Mouse (Mus musculus): ENCODE data around the gene Ripor1. TPM values are rescaled to one million over a fixed set of nuclear protein-coding genes. Genes with fewer than 3 reads are reported as not detected.
"Not testable (repeated sequence)": the region's sequence is repeated elsewhere in the genome, so short reads cannot be mapped to it uniquely, and the experiment has no call there.

The Ripor1 gene
- total RNA-seq, 2 experiments from 2014 or later: 53.0 to 53.8 TPM

GRCm38 (mm10) chr8:105602540-105602939 is 2.5 kb upstream of the Ripor1 start:
- intact Hi-C loops (cut with DNase I): not testable (repeated sequence)

GRCm38 (mm10) chr8:105605491-105606188 is 585 bp downstream of the Ripor1 start:
- intact Hi-C loops (cut with DNase I): no loop called here
- peak in 1 of 2 experiments; percentile 49 for DNase-seq

More at GRCm38 (mm10) chr8:105602540-105602939, 2.5 kb upstream of the Ripor1 start:
- DNase-seq: not testable (repeated sequence)

GRCm38 (mm10) chr8:105606189-105607023 is 1.4 kb downstream of the Ripor1 start:
- DNase-seq: peak; percentile 84 to 92
- intact Hi-C loops (cut with DNase I): no loop called here

GRCm38 (mm10) chr8:105607062-105607461 is 2.0 kb downstream of the Ripor1 start:
- intact Hi-C loops (cut with DNase I): no loop called here
- no peak for DNase-seq

- intact Hi-C loops (cut with DNase I): no loop called here
These were observed 2.6 kb downstream of the Ripor1 start for GRCm38 (mm10) chr8:105607684-105608083.

GRCm38 (mm10) chr8:105609355-105609754 is 4.3 kb downstream of the Ripor1 start:
- intact Hi-C loops (cut with DNase I): no loop called here
- DNase-seq: no peak

More at GRCm38 (mm10) chr8:105607684-105608083, 2.6 kb downstream of the Ripor1 start:
- DNase-seq: peak in 1 of 2 experiments; percentile 53

- no peak for DNase-seq
- intact Hi-C loops (cut with DNase I): no loop called here
These were observed 4.7 kb downstream of the Ripor1 start for GRCm38 (mm10) chr8:105609771-105610170.

- intact Hi-C loops (cut with DNase I): no loop called here
- DNase-seq: no peak
These were observed 6.8 kb downstream of the Ripor1 start for GRCm38 (mm10) chr8:105611836-105612235.

- intact Hi-C loops (cut with DNase I): no loop called here
These were observed 8.0 kb downstream of the Ripor1 start for GRCm38 (mm10) chr8:105613037-105613436.

GRCm38 (mm10) chr8:105613830-105614511 is 8.9 kb downstream of the Ripor1 start:
- peak; percentile 80 to 83 for DNase-seq
- intact Hi-C loops (cut with DNase I): no loop called here

More at GRCm38 (mm10) chr8:105613037-105613436, 8.0 kb downstream of the Ripor1 start:
- peak; percentile 74 to 77 for DNase-seq

- DNase-seq: no peak
- intact Hi-C loops (cut with DNase I): loop anchor here (2.0 kb wide), 1 partner anchor 19 kb away; no protein-coding TSS in a partner anchor
These were observed 10.9 kb downstream of the Ripor1 start for GRCm38 (mm10) chr8:105615942-105616341.

GRCm38 (mm10) chr8:105617451-105618278 is 12.6 kb downstream of the Ripor1 start:
- no peak for DNase-seq
- intact Hi-C loops (cut with DNase I): loop anchor here (2.0 kb wide), 1 partner anchor 17 kb away; no protein-coding TSS in a partner anchor

- DNase-seq: no peak
- intact Hi-C loops (cut with DNase I): no loop called here
These were observed 13.2 kb downstream of the Ripor1 start for GRCm38 (mm10) chr8:105618279-105618634.

GRCm38 (mm10) chr8:105618892-105619591 is 14.0 kb downstream of the Ripor1 start:
- intact Hi-C loops (cut with DNase I): no loop called here
- DNase-seq: no peak

- intact Hi-C loops (cut with DNase I): no loop called here
- no peak for DNase-seq
These were observed 15.2 kb downstream of the Ripor1 start for GRCm38 (mm10) chr8:105620211-105620610.

- intact Hi-C loops (cut with DNase I): no loop called here
- no peak for DNase-seq
These were observed 16.1 kb downstream of the Ripor1 start for GRCm38 (mm10) chr8:105620946-105621720.

- DNase-seq: no peak
- intact Hi-C loops (cut with DNase I): loop anchor here (1.0 to 2.0 kb wide), 2 partner anchors 56 to 63 kb away; partner anchors contain the start of gene Atp6v0d1
These were observed 16.8 kb downstream of the Ripor1 start for GRCm38 (mm10) chr8:105621841-105622240.

- DNase-seq: peak; percentile 92 to 96
- intact Hi-C loops (cut with DNase I): loop anchor here (1.0 to 2.0 kb wide), 2 partner anchors 56 to 62 kb away; partner anchors contain the start of gene Atp6v0d1
These were observed 17.4 kb downstream of the Ripor1 start for GRCm38 (mm10) chr8:105622421-105622920.
